Mouse (Mus musculus) testis, adult 2 months (tissue): Measurements from ENCODE around the gene Agps.

Source experiments
- CTCF ChIP-seq: fragments of 200-500 bp; IDR thresholded peaks from 2 replicates; pipeline ENCODE4 v1.5.1; 2012; ENCODE audit warnings: low read depth, mild to moderate bottlenecking, inconsistent platforms, low read length, moderate library complexity; ENCODE audit not compliant: control insufficient read depth, insufficient read depth, insufficient replicate concordance
- POLR2A ChIP-seq: fragments of 200-500 bp; IDR thresholded peaks from 2 replicates; pipeline ENCODE4 v1.6.1; 2012; ENCODE audit warnings: low read depth, mild to moderate bottlenecking, inconsistent platforms, low read length, moderate library complexity; ENCODE audit not compliant: control insufficient read depth

DNA sequence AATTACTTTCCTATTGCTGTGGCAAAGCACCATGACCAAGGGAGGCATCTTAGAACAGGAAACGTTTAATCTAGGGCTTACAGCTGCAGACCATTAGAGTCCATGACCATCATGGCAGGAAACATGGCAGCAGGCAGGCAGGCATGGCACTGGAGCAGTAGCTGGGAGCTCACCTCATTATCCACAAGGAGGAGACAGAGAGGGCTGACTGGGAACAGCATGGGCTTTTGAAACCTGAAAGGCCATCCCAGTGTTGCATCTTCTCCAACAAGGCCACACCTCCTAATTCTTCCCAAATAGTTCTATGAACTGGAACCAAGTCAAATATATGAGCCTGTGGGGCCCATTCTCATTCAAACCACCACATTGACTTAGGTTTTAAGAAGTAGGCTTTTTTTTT lies 68.3 kb downstream of the Agps start:
- TF ChIP-seq CTCF, result no peak
- TF ChIP-seq POLR2A, result no peak
